Mouse (Mus musculus): ENCODE measurements at regions not wholly inside any gene's neighbourhood (a gene's known extent, or its start where the extent isn't known, plus 50 kb on each side); places are given as distances from the start of the nearest gene placed in this dataset.

DNA sequence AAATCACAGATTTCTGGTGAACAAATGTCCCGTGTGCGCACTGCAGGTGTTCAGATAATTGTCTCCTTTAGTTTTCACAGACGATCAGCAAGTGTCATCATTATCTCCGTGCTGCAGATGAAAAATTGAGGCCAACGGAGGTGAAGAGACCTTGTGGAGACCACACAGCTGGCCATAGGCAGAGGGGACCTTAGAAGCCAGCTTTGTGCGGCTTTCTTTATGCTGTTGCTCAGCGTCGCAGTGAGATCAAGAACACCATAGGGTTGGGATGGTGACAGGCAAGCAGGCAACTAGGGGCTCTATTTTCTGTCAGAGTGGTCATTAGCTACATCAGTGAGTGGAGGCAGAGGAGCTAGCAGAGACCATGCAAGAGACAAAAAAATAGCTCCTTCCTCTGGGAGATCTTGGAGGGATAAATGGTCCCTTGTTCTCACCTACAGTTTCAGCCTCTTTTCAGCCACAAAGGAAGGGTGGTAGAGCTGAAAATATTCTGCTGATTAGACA is 324.4 kb downstream of the Chl1 start:
- no peak for TF ChIP-seq POLR2A (IDR thresholded peaks at IDR 0.05; ENCODE audit: extremely low read depth, insufficient read depth, low read length)
- TF ChIP-seq CTCF (IDR thresholded peaks at IDR 0.05; ENCODE audit: low read depth, low read length): no peak
